Mouse (Mus musculus) midbrain, embryonic 15.5 days (tissue): Measurements from ENCODE around the gene Dgka. TPM values are rescaled to one million over a fixed set of nuclear protein-coding genes. Genes with fewer than 3 reads are reported as not detected.

Experiments used
- ATAC-seq: fragments of 200-750 bp; cut with Nextera tagmentation; replicated peaks from 2 replicates; pipeline ENCODE4 v1.8.0; 2017; ENCODE audit warnings: moderate TSS enrichment
- H3K27ac ChIP-seq: fragments of 300-500 bp; sonication (generic); 2 replicates; pipeline ENCODE4 v1.5.1; 2015; ENCODE audit warnings: mild to moderate bottlenecking, inconsistent platforms
- H3K27me3 ChIP-seq: fragments of 300-500 bp; sonication (generic); replicated peaks from 2 replicates; pipeline ENCODE4 v1.6.1; 2015; ENCODE audit warnings: inconsistent platforms
- H3K36me3 ChIP-seq: fragments of 300-500 bp; sonication (generic); replicated peaks from 2 replicates; pipeline ENCODE4 v1.6.1; 2015; ENCODE audit warnings: inconsistent platforms
- H3K4me1 ChIP-seq: fragments of 300-500 bp; sonication (generic); 2 replicates; pipeline ENCODE4 v1.6.1; 2015; ENCODE audit warnings: inconsistent platforms
- H3K4me2 ChIP-seq: fragments of 300-500 bp; sonication (generic); 2 replicates; pipeline ENCODE4 v1.6.1; 2015; ENCODE audit warnings: inconsistent platforms, mild to moderate bottlenecking, moderate library complexity
- H3K4me3 ChIP-seq: fragments of 300-500 bp; sonication (generic); 2 replicates; pipeline ENCODE4 v1.5.1; 2015; ENCODE audit warnings: mild to moderate bottlenecking, inconsistent platforms
- H3K9ac ChIP-seq: fragments of 300-500 bp; sonication (generic); 2 replicates; pipeline ENCODE4 v1.6.1; 2015; ENCODE audit warnings: mild to moderate bottlenecking, inconsistent platforms
- H3K9me3 ChIP-seq: fragments of 300-500 bp; sonication (generic); 2 replicates; pipeline ENCODE4 v1.6.1; 2016; ENCODE audit warnings: inconsistent platforms
- WGBS: fragments of 180-500 bp; shearing (Covaris S2); methylation state at CpG from one replicate; pipeline ENCODE4 v1.1.7; 2015; ENCODE audit warnings: mixed read lengths; 5-methylcytosine and 5-hydroxymethylcytosine counted together
- polyA plus RNA-seq: library from polyadenylated mRNA; unstranded; fragments of >200 nt; fragmentation: Nextera tagmentation; extraction: Ambion mirVana; gene quantifications from 2 replicates; pipeline ENCODE4 v1.2.1, GENCODE M21; 2015

Gene Dgka
- polyA plus RNA-seq, 1 experiment from 2014 or later, result 7.8 TPM

DNA sequence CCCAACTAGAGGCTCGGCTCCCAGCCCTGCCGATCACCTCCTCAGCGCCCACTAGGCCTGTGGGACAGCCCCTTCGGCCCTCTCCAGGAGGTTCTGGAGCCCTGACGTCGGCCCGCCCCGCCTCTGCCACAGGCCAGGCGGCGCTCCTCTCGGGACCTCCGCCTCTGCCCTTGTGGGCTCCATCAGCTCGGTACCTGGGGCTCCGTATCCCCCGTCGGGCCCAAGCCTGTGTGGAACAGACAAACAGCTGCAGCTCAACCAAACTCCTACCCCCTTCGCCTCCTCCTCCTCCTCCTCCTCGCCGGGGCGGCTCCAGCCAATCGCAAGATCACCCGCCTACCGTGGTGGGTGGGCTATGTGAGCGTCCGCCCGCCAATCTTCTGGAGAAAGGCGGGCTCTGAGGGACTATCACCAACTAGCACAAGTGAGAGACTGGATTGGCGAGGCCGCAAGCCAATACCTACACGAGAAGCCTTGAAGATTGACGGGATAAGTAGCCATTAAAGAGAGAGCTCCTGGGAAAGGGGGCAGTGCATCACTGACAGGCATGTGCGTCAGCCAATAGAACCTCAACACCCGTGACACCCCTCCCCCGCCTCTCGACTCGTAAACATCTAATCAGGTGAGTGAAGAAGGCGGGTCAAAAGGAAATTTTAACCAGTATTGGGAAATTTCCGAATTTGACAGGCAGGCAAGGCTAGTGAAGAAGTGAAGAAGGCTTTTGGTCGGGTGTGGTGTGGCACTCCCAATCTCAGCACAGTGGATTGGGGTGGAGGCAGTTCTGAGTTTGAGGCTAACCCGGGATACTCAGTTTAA lies 48.5 kb downstream of the Dgka start, which contains the start of gene Rab5b:
TSS of gene Rab5b (minus strand) at position 273 of the 816 bp plus-strand sequence.
- Histone ChIP-seq H3K27ac (peak within 1 kb of the TSS; percentile 94), H3K4me1 (peaks cover 13% of the 10 kb centered on the region), H3K36me3 (no peaks in the 10 kb centered on the region), H3K27me3 (no peaks in the 10 kb centered on the region), H3K9ac (peak within 1 kb of the TSS; percentile 78), H3K9me3 (no peaks in the 10 kb centered on the region), H3K4me2 (peak within 1 kb of the TSS; percentile 72), H3K4me3 (peak within 1 kb of the TSS; percentile 88)
- under 1% methylated on average over 38 of the region's 40 CpGs for WGBS
- ATAC-seq, result peak; percentile 99

GRCm38 (mm10) chr10:128695411-128695991 lies 49.2 kb downstream of the Dgka start:
- no peaks in the 10 kb centered on the region for H3K9me3 ChIP-seq
- H3K4me2 ChIP-seq, result peak overlapping the region; percentile 72
- peaks cover 13% of the 10 kb centered on the region for H3K4me1 ChIP-seq
- H3K27ac ChIP-seq, result peak overlapping the region; percentile 94
- peak overlapping the region; percentile 78 for H3K9ac ChIP-seq
- no peak for ATAC-seq
- H3K27me3 ChIP-seq, result no peaks in the 10 kb centered on the region
- no peaks in the 10 kb centered on the region for H3K36me3 ChIP-seq
- WGBS, result 2% methylated on average over 22 of the region's 22 CpGs
- H3K4me3 ChIP-seq, result peak overlapping the region; percentile 88

DNA sequence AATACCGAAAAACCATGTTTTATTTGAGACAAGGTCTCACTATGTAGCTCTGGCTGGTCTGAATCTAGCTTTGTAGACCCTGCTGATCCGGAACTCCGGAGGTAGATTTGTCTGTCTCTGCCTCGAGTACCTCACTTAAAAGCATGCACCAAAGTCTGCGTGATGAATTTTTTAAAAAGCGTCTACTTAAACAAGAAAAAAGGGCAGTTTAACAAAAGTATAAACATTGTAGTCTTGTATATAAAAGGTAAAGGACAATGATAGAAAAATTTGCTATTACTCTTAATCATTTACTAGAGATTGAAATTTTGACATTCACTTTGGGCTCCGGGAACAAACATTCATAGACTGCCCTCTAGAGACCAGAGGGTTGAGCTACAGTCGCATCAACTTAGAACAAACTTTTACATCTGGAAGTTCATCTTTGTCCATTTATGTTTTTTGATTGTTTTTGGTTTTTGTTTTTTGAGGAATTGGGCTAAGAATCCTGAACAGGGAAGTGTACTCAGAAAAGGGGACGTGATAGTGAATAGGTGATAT lies 70.1 kb downstream of the Dgka start:
- Histone ChIP-seq H3K9me3 (no peaks in the 10 kb centered on the region), H3K4me1 (peaks cover 9% of the 10 kb centered on the region), H3K4me3 (peak overlapping the region; percentile 74), H3K27ac (peak overlapping the region; percentile 67), H3K27me3 (no peaks in the 10 kb centered on the region), H3K9ac (peak overlapping the region; percentile 67; the same call in 1 of the 2 replicates), H3K4me2 (peak overlapping the region; percentile 81), H3K36me3 (peaks cover 7% of the 10 kb centered on the region; the same call in 1 of the 2 replicates)
- ATAC-seq, result peak; percentile 12; the same call in 1 of the 2 replicates
- under 1% methylated on average over 9 of the region's 9 CpGs for WGBS

DNA sequence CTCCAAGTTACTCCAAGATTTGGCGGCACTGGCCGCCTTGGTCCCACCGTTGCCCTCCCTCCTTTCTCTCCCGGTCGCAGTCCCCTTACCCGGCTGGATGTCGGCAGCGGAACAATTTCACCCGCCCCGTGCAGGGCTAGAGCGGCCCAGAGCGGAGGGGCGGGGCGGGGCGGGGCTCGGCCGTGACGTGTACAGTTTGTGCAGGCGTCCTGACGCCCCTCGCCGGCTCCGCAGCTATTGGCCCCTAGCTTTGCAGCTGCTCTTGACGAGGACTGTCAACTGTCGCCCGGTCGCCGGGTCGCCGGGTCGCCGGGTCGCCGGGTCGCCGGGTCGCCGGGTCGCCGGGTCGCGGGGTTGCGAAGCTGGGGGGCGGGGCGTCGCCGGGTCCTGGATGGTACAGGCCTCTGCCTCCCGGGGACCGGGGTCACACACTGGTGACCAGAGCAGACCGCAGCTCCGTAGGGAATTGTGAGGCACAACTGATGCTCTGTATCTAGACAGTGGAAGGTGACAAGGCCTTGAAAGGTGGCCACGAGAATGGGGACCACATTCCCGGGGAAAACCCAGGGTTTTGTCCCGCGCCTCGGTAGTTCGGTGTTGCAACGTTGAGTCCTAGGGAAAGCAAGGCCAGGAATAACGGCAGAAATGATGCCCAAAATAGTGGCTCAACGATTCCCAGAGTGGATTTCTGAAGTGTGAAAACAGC lies 70.7 kb downstream of the Dgka start, which contains the start of gene Suox:
TSS of gene Suox (minus strand) at position 311 of the 706 bp plus-strand sequence.
- peak; percentile 93 for ATAC-seq
- Histone ChIP-seq H3K27ac (peak within 1 kb of the TSS; percentile 67), H3K4me3 (peak within 1 kb of the TSS; percentile 74), H3K4me1 (peaks cover 12% of the 10 kb centered on the region), H3K9me3 (no peaks in the 10 kb centered on the region), H3K36me3 (peaks cover 7% of the 10 kb centered on the region; the same call in 1 of the 2 replicates), H3K27me3 (no peaks in the 10 kb centered on the region), H3K9ac (peak within 1 kb of the TSS; percentile 67), H3K4me2 (peak within 1 kb of the TSS; percentile 81)
- WGBS, result 1% methylated on average over 60 of the region's 60 CpGs

DNA sequence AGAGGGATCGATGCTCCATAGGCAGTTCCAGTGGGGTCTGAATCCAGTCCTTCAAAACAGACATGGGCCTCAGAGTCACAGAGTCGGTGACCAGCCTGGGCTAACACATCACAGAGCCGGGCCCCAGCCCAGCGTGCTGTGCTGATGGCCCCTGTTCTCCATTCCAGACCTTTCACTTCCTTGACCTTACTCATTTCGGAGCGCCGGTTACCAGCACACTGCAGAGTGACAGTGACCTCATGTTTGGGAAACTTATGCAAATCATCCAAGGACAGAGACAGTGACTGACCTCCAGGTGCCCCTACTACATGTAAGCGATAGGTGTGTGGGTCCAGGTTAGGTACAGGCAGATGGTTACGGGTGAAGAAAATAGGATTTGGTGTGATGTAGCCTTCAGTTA lies 73.5 kb downstream of the Dgka start:
- H3K4me1 ChIP-seq, result peaks cover 24% of the 10 kb centered on the region
- no peaks in the 10 kb centered on the region for H3K9me3 ChIP-seq
- no peak overlapping the region for H3K4me2 ChIP-seq
- no peak overlapping the region for H3K27ac ChIP-seq
- no peak overlapping the region for H3K4me3 ChIP-seq
- WGBS, result 91% methylated on average over 9 of the region's 9 CpGs
- peaks cover 7% of the 10 kb centered on the region; the same call in 1 of the 2 replicates for H3K36me3 ChIP-seq
- H3K9ac ChIP-seq, result no peak overlapping the region
- no peaks in the 10 kb centered on the region for H3K27me3 ChIP-seq
- no peak for ATAC-seq

Other genes with a start within 250 kb of the Dgka start
- gene Myl6b, start 246.2 kb downstream of the Dgka start, polyA plus RNA-seq, result 5.4 and 5.7 TPM in 2 replicates
- gene Esyt1, start 219.0 kb downstream of the Dgka start, polyA plus RNA-seq, result 10.5 and 11.1 TPM in 2 replicates
- 20.8 and 22.7 TPM in 2 replicates for gene Zc3h10, start 197.1 kb downstream of the Dgka start, polyA plus RNA-seq
- 2,126 and 2,161 TPM in 2 replicates for gene Rpl41, start 195.6 kb downstream of the Dgka start, polyA plus RNA-seq
- gene Pa2g4, start 178.9 kb downstream of the Dgka start, polyA plus RNA-seq, result 125 and 128 TPM in 2 replicates
- 0.42 and 0.56 TPM in 2 replicates for gene Erbb3, start 155.2 kb downstream of the Dgka start, polyA plus RNA-seq
- 322 and 332 TPM in 2 replicates for gene Rps26, start 118.1 kb downstream of the Dgka start, polyA plus RNA-seq
- gene Ikzf4, start 98.9 kb downstream of the Dgka start, polyA plus RNA-seq, result 23.0 and 23.1 TPM in 2 replicates
- gene Suox, start 70.8 kb downstream of the Dgka start, polyA plus RNA-seq, result 14.3 and 16.7 TPM in 2 replicates
- gene Rab5b, start 48.6 kb downstream of the Dgka start, polyA plus RNA-seq, result 122 and 123 TPM in 2 replicates
- 0.54 and 0.88 TPM in 2 replicates for gene Pmel, start 40.7 kb downstream of the Dgka start, polyA plus RNA-seq
- gene Cdk2, start 39.8 kb downstream of the Dgka start, polyA plus RNA-seq, result 15.1 and 18.6 TPM in 2 replicates
- gene Pym1, start 3.0 kb upstream of the Dgka start, polyA plus RNA-seq, result 45.8 and 47.6 TPM in 2 replicates
- 0.58 and 0.79 TPM in 2 replicates for gene Mmp19, start 46.1 kb upstream of the Dgka start, polyA plus RNA-seq
- 59.4 and 60.8 TPM in 2 replicates for gene Dnajc14, start 59.2 kb upstream of the Dgka start, polyA plus RNA-seq
- gene Tmem198b, start 59.5 kb upstream of the Dgka start, polyA plus RNA-seq, result 16.0 and 17.6 TPM in 2 replicates
- 145 and 155 TPM in 2 replicates for gene Sarnp, start 72.5 kb upstream of the Dgka start, polyA plus RNA-seq
- gene Ormdl2, start 76.8 kb upstream of the Dgka start, polyA plus RNA-seq, result 21.9 and 22.7 TPM in 2 replicates
- 10.3 and 10.9 TPM in 2 replicates for gene Gdf11, start 146.9 kb upstream of the Dgka start, polyA plus RNA-seq
- 154 and 184 TPM in 2 replicates for gene Cd63, start 156.1 kb upstream of the Dgka start, polyA plus RNA-seq
- gene Rdh5, start 178.0 kb upstream of the Dgka start, polyA plus RNA-seq, result 12.9 and 15.4 TPM in 2 replicates
- 259 and 262 TPM in 2 replicates for gene Bloc1s1, start 179.2 kb upstream of the Dgka start, polyA plus RNA-seq
- gene Itga7, start 189.0 kb upstream of the Dgka start, polyA plus RNA-seq, result 5.1 and 5.5 TPM in 2 replicates
- gene Mettl7b, start 216.1 kb upstream of the Dgka start, polyA plus RNA-seq, result not detected in 2 replicates
- gene Olfr9, start 244.6 kb upstream of the Dgka start, polyA plus RNA-seq, result not detected in 2 replicates